Mouse (Mus musculus) heart, adult 2 months (tissue): ENCODE measurements at regions not wholly inside any gene's neighbourhood (a gene's known extent, or its start where the extent isn't known, plus 50 kb on each side); places are given as distances from the start of the nearest gene placed in this dataset.

ENCODE experiments used
- DNase-seq, 2 experiments: peaks; one replicate each; pipeline ENCODE4 v3.0.0; 2021
- H3K27ac ChIP-seq: fragments of 200-600 bp; 2 replicates; pipeline ENCODE4 v1.8.1; 2022
- H3K27me3 ChIP-seq: fragments of 200-500 bp; 2 replicates; pipeline ENCODE4 v1.6.1; 2012; ENCODE audit warnings: mild to moderate bottlenecking, low read length, inconsistent platforms, mixed read lengths; ENCODE audit not compliant: control insufficient read depth, insufficient read depth
- H3K36me3 ChIP-seq: fragments of 200-500 bp; 2 replicates; pipeline ENCODE4 v1.6.1; 2012; ENCODE audit warnings: low read length, inconsistent platforms; ENCODE audit not compliant: control insufficient read depth, insufficient read depth
- H3K4me1 ChIP-seq: fragments of 200-500 bp; 2 replicates; pipeline ENCODE4 v1.6.1; 2011; ENCODE audit warnings: low read length; ENCODE audit not compliant: control insufficient read depth, insufficient read depth
- H3K4me3 ChIP-seq: fragments of 200-600 bp; 2 replicates; pipeline ENCODE4 v1.8.1; 2022
- H3K79me2 ChIP-seq: fragments of 200-500 bp; replicated peaks from 2 replicates; pipeline ENCODE4 v1.6.1; 2012; ENCODE audit warnings: mild to moderate bottlenecking, inconsistent platforms, low read length, moderate library complexity, mixed read lengths; ENCODE audit not compliant: control insufficient read depth, insufficient read depth
- H3K9ac ChIP-seq: fragments of 200-500 bp; 2 replicates; pipeline ENCODE4 v1.6.1; 2012; ENCODE audit warnings: low read depth, mild to moderate bottlenecking, control low read depth, inconsistent platforms, low read length, mixed read lengths
- CTCF ChIP-seq: fragments of 200-600 bp; IDR thresholded peaks from 2 replicates; pipeline ENCODE4 v1.8.1; 2022; ENCODE audit warnings: antibody characterized with exemption, mild to moderate bottlenecking, moderate library complexity
- EP300 ChIP-seq: fragments of 200-500 bp; IDR thresholded peaks from 2 replicates; pipeline ENCODE4 v1.6.1; 2011; ENCODE audit warnings: low read depth, low read length, control low read depth; ENCODE audit not compliant: insufficient read depth
- POLR2A ChIP-seq: fragments of 200-500 bp; IDR thresholded peaks from 2 replicates; pipeline ENCODE4 v1.6.1; 2011; ENCODE audit warnings: mild to moderate bottlenecking, low read depth, low read length, control low read depth; ENCODE audit not compliant: insufficient read depth
- WGBS: fragments of 180-500 bp; shearing (Covaris S2); methylation state at CpG from one replicate; pipeline ENCODE4 v1.1.7; 2018; 5-methylcytosine and 5-hydroxymethylcytosine counted together
- intact Hi-C: fragments of 180-260 bp; cut with DNase I; formaldehyde crosslinking; loops from one replicate; pipeline ENCODE4 v1.15.1; 2025

- 90% methylated on average over 10 of the region's 10 CpGs for WGBS
- intact Hi-C loops: no loop called here
- H3K4me3 ChIP-seq: no peak overlapping the region
- DNase-seq: no peak
- TF ChIP-seq EP300 (no peak), CTCF (no peak)
- no peaks in the 10 kb centered on the region for H3K4me1 ChIP-seq
- no peak overlapping the region for H3K27ac ChIP-seq
- no peaks in the 10 kb centered on the region for H3K27me3 ChIP-seq
- H3K36me3 ChIP-seq: no peaks in the 10 kb centered on the region
- no peaks in the 10 kb centered on the region for H3K79me2 ChIP-seq
- no peak overlapping the region for H3K9ac ChIP-seq
Measured at GRCm38 (mm10) chr8:26420536-26420935, 301.2 kb downstream of the Gm45692 start.

- intact Hi-C loops: no loop called here
Measured at GRCm38 (mm10) chr8:26427311-26427710, 308.0 kb downstream of the Gm45692 start.

DNA sequence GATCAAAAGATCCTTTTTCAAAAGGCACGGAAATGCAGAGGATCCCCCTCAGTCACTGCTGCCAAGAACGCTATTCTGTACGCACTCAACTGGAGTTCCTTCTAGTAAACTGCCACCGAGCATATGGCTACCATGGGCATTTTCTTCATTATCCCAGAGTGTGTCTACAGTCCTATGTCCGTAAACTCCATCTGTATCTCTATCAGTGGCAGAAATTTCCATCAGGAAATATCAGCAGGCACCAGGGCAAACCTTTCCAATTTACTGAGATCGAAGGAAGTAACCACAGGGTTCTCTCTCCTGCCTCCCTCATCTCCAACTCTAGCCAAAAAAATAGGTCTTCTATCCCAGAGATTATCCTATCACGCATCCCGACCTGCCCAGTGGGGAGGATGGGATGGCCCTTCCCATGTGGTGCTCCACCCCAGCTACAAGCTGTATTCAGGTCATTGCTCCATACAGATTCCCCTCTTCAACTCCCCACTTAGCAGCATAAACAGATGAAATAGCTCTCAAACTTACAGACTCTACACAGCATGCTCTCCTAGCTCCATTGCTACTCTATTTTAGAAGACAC, 310.5 kb downstream of the Gm45692 start:
- Histone ChIP-seq H3K27me3 (no peaks in the 10 kb centered on the region), H3K36me3 (no peaks in the 10 kb centered on the region), H3K4me1 (no peaks in the 10 kb centered on the region), H3K27ac (no peak overlapping the region), H3K4me3 (no peak overlapping the region), H3K9ac (no peak overlapping the region), H3K79me2 (no peaks in the 10 kb centered on the region)
- DNase-seq: no peak
- intact Hi-C loops: no loop called here
- no peak for TF ChIP-seq EP300
- TF ChIP-seq CTCF: no peak
- TF ChIP-seq POLR2A: no peak
- WGBS: 75% methylated on average over 8 of the region's 8 CpGs

More at GRCm38 (mm10) chr8:26427311-26427710, 308.0 kb downstream of the Gm45692 start:
- Histone ChIP-seq H3K27me3 (no peaks in the 10 kb centered on the region), H3K9ac (no peak overlapping the region), H3K4me3 (no peak overlapping the region), H3K4me1 (no peaks in the 10 kb centered on the region), H3K36me3 (no peaks in the 10 kb centered on the region), H3K79me2 (no peaks in the 10 kb centered on the region), H3K27ac (no peak overlapping the region)
- TF ChIP-seq EP300: no peak
- no peak for TF ChIP-seq CTCF
- no peak for TF ChIP-seq POLR2A
- no peak for DNase-seq
- 88% methylated on average over 7 of the region's 7 CpGs for WGBS

DNA sequence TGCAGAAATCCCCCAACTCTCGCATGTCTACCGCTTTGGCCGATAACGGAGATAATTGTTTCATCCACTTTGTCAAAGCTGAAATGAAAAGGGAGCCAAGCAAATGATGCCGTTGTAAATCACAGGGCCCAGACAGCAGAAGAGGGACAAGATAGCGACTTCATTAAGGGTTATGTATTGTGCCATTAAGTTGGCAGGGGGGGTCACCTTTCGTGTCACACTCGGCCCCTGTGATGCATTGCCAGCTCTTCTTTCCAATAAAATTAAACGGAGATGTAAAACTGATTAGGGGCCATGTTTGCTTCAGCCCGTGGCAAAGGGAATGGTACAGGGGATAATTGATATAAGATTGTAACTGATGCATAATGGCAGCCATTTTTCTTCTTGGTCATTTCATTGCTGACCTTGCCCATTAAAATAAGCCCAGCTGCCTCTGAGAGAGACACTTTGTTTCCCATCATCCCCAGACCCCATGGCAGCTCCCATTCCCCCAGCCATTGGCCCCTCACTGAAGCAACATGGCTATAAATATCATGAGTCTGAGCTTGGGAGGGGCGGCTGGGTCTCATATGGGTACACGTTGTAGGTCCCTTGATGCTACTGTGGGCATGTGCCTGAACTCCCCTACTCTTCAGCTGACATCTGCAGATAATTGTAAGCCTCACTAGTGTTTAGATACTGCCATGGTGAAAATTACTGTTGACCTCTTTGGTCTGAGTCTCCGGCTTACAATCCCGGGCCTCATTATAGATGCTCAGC, 313.0 kb downstream of the Gm45692 start:
- no peaks in the 10 kb centered on the region for H3K79me2 ChIP-seq
- H3K36me3 ChIP-seq: no peaks in the 10 kb centered on the region
- 89% methylated on average over 14 of the region's 14 CpGs for WGBS
- H3K27me3 ChIP-seq: no peaks in the 10 kb centered on the region
- no peak overlapping the region for H3K27ac ChIP-seq
- no peak overlapping the region for H3K9ac ChIP-seq
- TF ChIP-seq POLR2A: no peak
- TF ChIP-seq EP300: no peak
- no peak overlapping the region for H3K4me3 ChIP-seq
- no peak for DNase-seq
- no peaks in the 10 kb centered on the region for H3K4me1 ChIP-seq
- intact Hi-C loops: no loop called here

DNA sequence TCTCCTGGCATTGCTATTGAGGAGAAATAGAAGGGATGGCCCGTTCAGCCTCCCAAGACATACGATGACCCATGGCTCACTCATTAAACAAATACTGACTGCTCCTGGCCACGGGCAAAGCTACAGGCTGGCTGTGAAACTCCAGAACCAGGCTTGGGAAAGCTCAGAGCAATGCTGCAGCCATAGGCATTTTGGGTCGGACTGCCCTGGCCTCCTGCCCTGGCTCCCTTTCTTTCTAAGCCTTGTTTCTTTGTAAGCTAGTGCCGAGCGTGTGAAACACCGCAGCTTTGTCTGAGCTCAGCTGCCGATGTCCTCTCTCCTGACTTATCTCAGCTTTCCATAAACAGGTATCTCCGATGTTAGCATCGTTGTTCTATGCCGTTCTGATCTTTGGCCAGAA, 316.9 kb downstream of the Gm45692 start:
- DNase-seq: no peak
- Histone ChIP-seq H3K9ac (no peak overlapping the region), H3K4me1 (no peaks in the 10 kb centered on the region), H3K36me3 (no peaks in the 10 kb centered on the region), H3K27ac (no peak overlapping the region), H3K27me3 (no peaks in the 10 kb centered on the region), H3K4me3 (no peak overlapping the region), H3K79me2 (no peaks in the 10 kb centered on the region)
- 80% methylated on average over 11 of the region's 11 CpGs for WGBS
- intact Hi-C loops: no loop called here
- no peak for TF ChIP-seq CTCF
- no peak for TF ChIP-seq EP300
- TF ChIP-seq POLR2A: no peak

- Histone ChIP-seq H3K79me2 (no peaks in the 10 kb centered on the region), H3K27ac (no peak overlapping the region), H3K4me3 (no peak overlapping the region), H3K36me3 (no peaks in the 10 kb centered on the region), H3K4me1 (no peaks in the 10 kb centered on the region), H3K27me3 (no peaks in the 10 kb centered on the region), H3K9ac (no peak overlapping the region)
- no peak for DNase-seq
- WGBS: 64% methylated on average over 3 of the region's 3 CpGs
- intact Hi-C loops: no loop called here
- no peak for TF ChIP-seq CTCF
- TF ChIP-seq POLR2A: no peak
- no peak for TF ChIP-seq EP300
Measured at GRCm38 (mm10) chr8:26437571-26437970, 318.2 kb downstream of the Gm45692 start.
